In the genomic region with DNA sequence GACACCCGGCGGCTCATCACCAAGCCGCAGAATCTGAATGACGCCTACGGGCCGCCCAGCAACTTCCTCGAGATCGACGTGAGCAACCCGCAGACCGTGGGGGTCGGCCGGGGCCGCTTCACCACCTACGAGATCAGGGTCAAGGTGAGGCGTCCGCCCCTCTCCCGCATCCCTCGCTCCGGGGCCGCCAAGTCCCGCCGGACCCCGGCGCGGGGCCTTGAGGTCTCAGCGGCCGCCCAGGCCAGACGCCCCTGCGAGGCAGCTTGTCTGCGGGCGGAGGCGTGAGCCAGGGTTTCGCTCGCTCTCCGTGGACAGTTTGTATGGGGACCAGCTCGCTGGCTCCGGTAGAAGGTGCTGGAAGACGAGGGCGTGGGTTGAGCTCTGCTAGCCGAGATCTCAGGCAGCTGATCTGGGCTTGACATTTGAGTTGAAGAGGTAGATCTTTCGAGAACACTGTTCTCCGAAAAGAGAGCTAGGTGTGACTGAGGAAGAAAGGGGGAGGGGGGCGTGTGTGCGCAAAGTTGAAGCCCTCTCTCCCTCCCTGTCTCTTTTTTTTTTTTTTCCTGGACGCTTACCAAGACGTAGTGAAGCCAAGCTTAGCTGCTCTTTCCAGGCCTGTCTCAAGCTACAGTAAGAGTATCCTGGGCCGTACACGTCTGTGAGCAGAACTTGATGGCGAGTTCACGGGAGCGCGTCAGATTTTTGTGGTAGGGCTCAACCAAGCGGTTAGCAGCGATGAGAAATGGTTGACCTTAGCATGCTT, we compare ENCODE assay signal across 8 mouse cellular contexts. TPM values are rescaled to one million over a fixed set of nuclear protein-coding genes. Genes with fewer than 3 reads are reported as not detected.
A peak's percentile ranks its signal among the peaks of the same experiment; 100 is the strongest.
DNase-seq lines count a peak whose midpoint lies in the region; ATAC-seq lines count a peak whose summit lies in the region.

No protein-coding gene starts in this region.

- H3K4me1 ChIP-seq in kidney, embryonic 16.5 days (ENCODE audit: insufficient read depth, low read length), result peaks cover 15% of the 10 kb centered on the region; the same call in 1 of the 2 replicates
- peaks cover 63% of the 10 kb centered on the region for H3K4me1 ChIP-seq in liver, embryonic 12.5 days

- peak; percentile 47 for ATAC-seq in kidney, embryonic 16.5 days (ENCODE audit: low FRiP score, low TSS enrichment)
- peak; percentile 40 for ATAC-seq in liver, embryonic 12.5 days

- H3K27me3 ChIP-seq in kidney, embryonic 16.5 days (ENCODE audit: insufficient read depth, low read length), result no peaks in the 10 kb centered on the region
- H3K27me3 ChIP-seq in liver, embryonic 12.5 days (replicated peaks), result no peaks in the 10 kb centered on the region

- peak; percentile 52 for DNase-seq in thymus, postnatal 0 days (ENCODE audit: low spot score)
- no peak for DNase-seq in thymus, postnatal 14 days
- DNase-seq in embryo, embryonic 11.5 days (ENCODE audit: low read depth, low spot score), result peak; percentile 29
- DNase-seq in heart, adult 8-10 months (ENCODE audit: low spot score), result peak; percentile 62
- peak; percentile 79 for DNase-seq in naive thymus-derived CD4-positive, alpha-beta T cell, adult 2 months (ENCODE audit: low read depth)
- peak; percentile 52 for DNase-seq in telencephalon, adult 2 months (ENCODE audit: low read depth, low spot score)

- peak overlapping the region; percentile 99 for H3K27ac ChIP-seq in kidney, embryonic 16.5 days (ENCODE audit: low read length)
- peak overlapping the region; percentile 100 for H3K27ac ChIP-seq in liver, embryonic 12.5 days

- peak overlapping the region; percentile 95 for H3K9ac ChIP-seq in kidney, embryonic 16.5 days (replicated peaks; ENCODE audit: low read length)
- H3K9ac ChIP-seq in liver, embryonic 12.5 days, result peak overlapping the region; percentile 99

- H3K9me3 ChIP-seq in kidney, embryonic 16.5 days (ENCODE audit: low read length), result no peaks in the 10 kb centered on the region
- H3K9me3 ChIP-seq in liver, embryonic 12.5 days (replicated peaks), result no peaks in the 10 kb centered on the region

- WGBS in kidney, embryonic 16.5 days, result under 1% methylated on average over 55 of the region's 55 CpGs
- under 1% methylated on average over 55 of the region's 55 CpGs for WGBS in liver, embryonic 12.5 days (ENCODE audit: insufficient replicate concordance)

- peak overlapping the region; percentile 77 for H3K4me2 ChIP-seq in kidney, embryonic 16.5 days (replicated peaks; ENCODE audit: low read depth, low read length)
- H3K4me2 ChIP-seq in liver, embryonic 12.5 days, result peak overlapping the region; percentile 73

- H3K36me3 ChIP-seq in kidney, embryonic 16.5 days (ENCODE audit: insufficient read depth, low read length), result 0 out of 2 replicates have a peak, but pooled peaks cover 2% of the 10 kb centered on the region
- H3K36me3 ChIP-seq in liver, embryonic 12.5 days, result peaks cover 27% of the 10 kb centered on the region

- peak overlapping the region; percentile 85 for H3K4me3 ChIP-seq in kidney, embryonic 16.5 days (ENCODE audit: low read length)
- H3K4me3 ChIP-seq in liver, embryonic 12.5 days, result peak overlapping the region; percentile 98

RNA-seq across cellular contexts. Expression of a gene that starts 0.7 kb away (rescaled TPM):
- polyA plus RNA-seq in thymus, postnatal 0 days (2015; fragmentation: Nextera tagmentation; extraction: Ambion mirVana), result 363 and 394 TPM in 2 replicates
- 100 to 1,000 TPM; 157 to 170 (median 164) TPM for total RNA-seq in heart, adult 8-10 months (2022)
- 362 and 371 TPM in 2 replicates for polyA plus RNA-seq in kidney, embryonic 16.5 days (2015; fragmentation: Nextera tagmentation; extraction: Ambion mirVana)
- polyA plus RNA-seq in liver, embryonic 12.5 days (2016; fragmentation: Nextera tagmentation; extraction: Ambion mirVana), result 291 and 307 TPM in 2 replicates

RNA-seq across cellular contexts. Expression of a gene that starts 24.2 kb away (rescaled TPM):
- polyA plus RNA-seq in thymus, postnatal 0 days (2015; fragmentation: Nextera tagmentation; extraction: Ambion mirVana), result 4.4 and 5.2 TPM in 2 replicates
- total RNA-seq in heart, adult 8-10 months (2022), result 10 to 100 TPM; 29.9 to 32.3 (median 31.6) TPM
- 8.9 and 9.9 TPM in 2 replicates for polyA plus RNA-seq in kidney, embryonic 16.5 days (2015; fragmentation: Nextera tagmentation; extraction: Ambion mirVana)
- polyA plus RNA-seq in liver, embryonic 12.5 days (2016; fragmentation: Nextera tagmentation; extraction: Ambion mirVana), result 3.2 and 3.3 TPM in 2 replicates
